Mouse (Mus musculus): Measurements from ENCODE around the gene Hist1h4c. TPM values are rescaled to one million over a fixed set of nuclear protein-coding genes. Genes with fewer than 3 reads are reported as not detected.

Gene Hist1h4c
- polyA plus RNA-seq, 1 experiment from 2014 or later = 3.2 TPM

DNA sequence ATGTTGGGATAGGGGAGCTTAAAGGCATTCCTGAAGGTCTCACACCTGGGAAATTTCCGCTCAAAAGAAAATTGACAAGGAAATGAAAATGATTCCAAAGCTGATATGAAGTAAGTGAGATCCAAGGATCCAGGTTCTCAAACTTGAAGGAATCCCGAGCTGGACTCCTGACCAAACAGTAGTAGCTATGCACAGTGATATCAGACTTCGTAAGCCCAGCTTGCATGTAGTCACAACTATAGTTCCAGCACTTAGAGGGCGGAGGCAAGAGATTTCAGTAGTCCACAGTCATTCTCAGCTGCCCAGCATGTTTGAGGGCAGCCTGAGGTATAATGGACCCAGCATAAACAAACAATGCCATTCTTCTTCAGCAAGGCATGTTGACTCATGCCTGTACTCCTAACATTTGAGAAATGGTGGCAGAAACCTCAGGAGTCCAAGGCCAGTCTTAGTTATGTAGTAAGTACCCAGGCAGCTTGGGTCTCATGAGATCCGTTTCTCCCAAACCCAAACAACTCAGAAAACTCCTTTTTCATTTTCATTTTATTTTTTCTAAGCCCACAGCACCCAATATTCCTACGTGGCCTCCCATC is 16.2 kb downstream of the Hist1h4c start:
- no peak for DNase-seq (ENCODE audit: low spot score)
- ATAC-seq (ENCODE audit: low FRiP score, low TSS enrichment) = no peak
- Histone ChIP-seq H3K4me1 (replicated peaks; ENCODE audit: control insufficient read depth, insufficient read depth) (peaks cover 3% of the 10 kb centered on the region; the same call in 1 of the 2 replicates), H3K4me3 (ENCODE audit: low read depth, low read length) (no peak overlapping the region), H3K4me2 (replicated peaks; ENCODE audit: low read depth) (no peak overlapping the region), H3K36me3 (ENCODE audit: control insufficient read depth, insufficient read depth, low read length) (no peaks in the 10 kb centered on the region), H3K27ac (replicated peaks) (no peak overlapping the region), H3K9ac (ENCODE audit: low read length) (no peak overlapping the region), H3K27me3 (ENCODE audit: control insufficient read depth, insufficient read depth, low read length) (no peaks in the 10 kb centered on the region), H3K9me3 (ENCODE audit: control insufficient read depth, low read length) (no peaks in the 10 kb centered on the region)
- TF ChIP-seq CTCF (IDR thresholded peaks at IDR 0.05; ENCODE audit: low read depth) (no peak), EP300 (optimal IDR thresholded peaks at IDR 0.05) (no peak)
- WGBS = 58% methylated on average over 6 of the region's 6 CpGs

DNA sequence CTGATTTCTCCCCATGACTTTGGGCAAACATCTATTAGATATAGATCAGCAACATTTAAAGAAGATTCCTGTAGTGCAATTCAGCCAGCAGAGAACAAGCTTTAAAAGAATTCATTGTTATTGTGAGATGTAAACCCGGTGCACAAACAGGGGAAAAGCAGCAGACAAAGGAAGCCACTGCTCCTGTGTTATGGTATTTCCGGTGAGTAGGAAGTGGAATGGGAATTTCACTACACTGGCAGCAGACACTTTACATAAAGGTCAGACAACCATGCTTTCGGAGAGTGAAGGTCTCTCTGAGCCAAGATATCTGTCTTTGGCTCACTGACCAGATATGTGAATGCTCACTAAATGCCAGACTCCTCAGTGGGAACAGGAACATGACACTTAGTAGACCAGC is 35.7 kb downstream of the Hist1h4c start:
- WGBS = 54% methylated on average over 3 of the region's 3 CpGs
- ATAC-seq (ENCODE audit: low FRiP score, low TSS enrichment) (no peak), DNase-seq (ENCODE audit: low spot score) (no peak)
- Histone ChIP-seq H3K9me3 (ENCODE audit: control insufficient read depth, low read length) (no peaks in the 10 kb centered on the region), H3K4me1 (replicated peaks; ENCODE audit: control insufficient read depth, insufficient read depth) (no peaks in the 10 kb centered on the region), H3K27ac (replicated peaks) (no peak overlapping the region), H3K9ac (ENCODE audit: low read length) (no peak overlapping the region), H3K27me3 (ENCODE audit: control insufficient read depth, insufficient read depth, low read length) (no peaks in the 10 kb centered on the region), H3K4me3 (ENCODE audit: low read depth, low read length) (no peak overlapping the region), H3K36me3 (ENCODE audit: control insufficient read depth, insufficient read depth, low read length) (no peaks in the 10 kb centered on the region), H3K4me2 (replicated peaks; ENCODE audit: low read depth) (no peak overlapping the region)
- no peak for TF ChIP-seq EP300 (optimal IDR thresholded peaks at IDR 0.05)
- no peak for TF ChIP-seq CTCF (IDR thresholded peaks at IDR 0.05; ENCODE audit: low read depth)

DNA sequence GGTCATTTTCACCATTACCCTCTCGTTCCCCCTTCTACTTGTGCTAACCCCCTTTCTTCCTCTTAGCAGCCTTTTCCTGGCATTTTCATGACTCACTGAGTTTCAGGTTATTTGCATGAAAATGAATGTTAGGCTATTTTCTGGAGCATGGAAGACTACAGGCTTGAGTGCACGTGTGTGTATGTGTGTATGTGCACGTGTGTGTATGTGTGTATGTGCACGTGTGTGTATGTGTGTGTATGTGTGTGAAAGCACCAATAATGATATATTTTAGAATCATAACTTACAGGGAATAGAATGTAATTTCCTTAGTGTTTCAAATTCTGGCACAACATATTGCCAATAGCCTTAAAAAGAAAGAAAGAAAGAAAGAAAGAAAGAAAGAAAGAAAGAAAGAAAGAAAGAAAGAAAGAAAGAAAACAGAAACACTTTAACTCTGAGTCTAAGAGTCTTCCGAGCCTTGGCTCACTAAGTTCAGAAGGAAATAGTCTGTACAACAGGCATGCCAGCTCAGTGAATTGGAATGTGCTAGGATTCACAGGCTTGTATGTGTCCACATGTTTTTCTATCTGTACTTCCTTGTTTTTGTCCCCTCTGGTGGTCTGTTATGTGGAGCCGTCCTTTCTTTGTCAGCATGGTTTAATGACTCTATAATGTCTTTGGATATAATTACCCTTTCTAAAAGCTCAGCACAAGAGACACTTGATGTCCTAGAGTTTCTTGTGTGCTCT is 38.5 kb downstream of the Hist1h4c start:
- Histone ChIP-seq H3K36me3 (ENCODE audit: control insufficient read depth, insufficient read depth, low read length) (no peaks in the 10 kb centered on the region), H3K9ac (ENCODE audit: low read length) (no peak overlapping the region), H3K4me1 (replicated peaks; ENCODE audit: control insufficient read depth, insufficient read depth) (no peaks in the 10 kb centered on the region), H3K9me3 (ENCODE audit: control insufficient read depth, low read length) (no peaks in the 10 kb centered on the region), H3K27ac (replicated peaks) (no peak overlapping the region), H3K4me3 (ENCODE audit: low read depth, low read length) (no peak overlapping the region), H3K27me3 (ENCODE audit: control insufficient read depth, insufficient read depth, low read length) (no peaks in the 10 kb centered on the region), H3K4me2 (replicated peaks; ENCODE audit: low read depth) (no peak overlapping the region)
- ATAC-seq (ENCODE audit: low FRiP score, low TSS enrichment) = no peak
- TF ChIP-seq EP300 (optimal IDR thresholded peaks at IDR 0.05) (no peak), CTCF (IDR thresholded peaks at IDR 0.05; ENCODE audit: low read depth) (no peak)
- DNase-seq (ENCODE audit: low spot score) = no peak
- WGBS = 52% methylated on average over 6 of the region's 6 CpGs

Small RNAs within 50 kb of the gene (microRNA-seq; reads per million reads assigned to microRNA genes)
- gene Gm44314 (not detected), gene Gm44350 (not detected)

Other genes starting within 250 kb of the Hist1h4c start
- 0.05 TPM in 1 of 2 replicates, not detected in the other for gene Btn1a1, start 232.6 kb downstream of the Hist1h4c start, polyA plus RNA-seq (2015; fragmentation: Nextera tagmentation; extraction: Ambion mirVana)
- 0.04 and 0.07 TPM in 2 replicates for gene Btn2a2, start 209.6 kb downstream of the Hist1h4c start, polyA plus RNA-seq (2015; fragmentation: Nextera tagmentation; extraction: Ambion mirVana)
- gene Hist1h4h, start 167.4 kb downstream of the Hist1h4c start, polyA plus RNA-seq (2015; fragmentation: Nextera tagmentation; extraction: Ambion mirVana) = 13.7 and 18.3 TPM in 2 replicates
- gene Hist1h2af, start 164.5 kb downstream of the Hist1h4c start, polyA plus RNA-seq (2015; fragmentation: Nextera tagmentation; extraction: Ambion mirVana) = 4.5 and 8.9 TPM in 2 replicates
- 2.3 and 3.4 TPM in 2 replicates for gene Hist1h3g, start 163.0 kb downstream of the Hist1h4c start, polyA plus RNA-seq (2015; fragmentation: Nextera tagmentation; extraction: Ambion mirVana)
- 0.30 and 0.62 TPM in 2 replicates for gene Hist1h2bh, start 155.1 kb downstream of the Hist1h4c start, polyA plus RNA-seq (2015; fragmentation: Nextera tagmentation; extraction: Ambion mirVana)
- gene Hist1h3f, start 154.4 kb downstream of the Hist1h4c start, polyA plus RNA-seq (2015; fragmentation: Nextera tagmentation; extraction: Ambion mirVana) = 0.51 and 0.78 TPM in 2 replicates
- 0.38 TPM in 1 of 2 replicates, not detected in the other for gene Hist1h4f, start 146.8 kb downstream of the Hist1h4c start, polyA plus RNA-seq (2015; fragmentation: Nextera tagmentation; extraction: Ambion mirVana)
- 0.22 and 0.34 TPM in 2 replicates for gene Hist1h1d, start 145.2 kb downstream of the Hist1h4c start, polyA plus RNA-seq (2015; fragmentation: Nextera tagmentation; extraction: Ambion mirVana)
- gene Hist1h3e, start 136.1 kb downstream of the Hist1h4c start, polyA plus RNA-seq (2015; fragmentation: Nextera tagmentation; extraction: Ambion mirVana) = 1.6 and 3.3 TPM in 2 replicates
- gene Hist1h2ae, start 127.2 kb downstream of the Hist1h4c start, polyA plus RNA-seq (2015; fragmentation: Nextera tagmentation; extraction: Ambion mirVana) = 15.3 and 29.5 TPM in 2 replicates
- 4.9 and 10.5 TPM in 2 replicates for gene Hist1h2bg, start 127.1 kb downstream of the Hist1h4c start, polyA plus RNA-seq (2015; fragmentation: Nextera tagmentation; extraction: Ambion mirVana)
- gene Hist1h2bf, start 124.3 kb downstream of the Hist1h4c start, polyA plus RNA-seq (2015; fragmentation: Nextera tagmentation; extraction: Ambion mirVana) = 1.1 and 3.2 TPM in 2 replicates
- gene Hist1h2ad, start 124.1 kb downstream of the Hist1h4c start, polyA plus RNA-seq (2015; fragmentation: Nextera tagmentation; extraction: Ambion mirVana) = 0.67 and 0.79 TPM in 2 replicates
- 1.7 and 4.2 TPM in 2 replicates for gene Hist1h3d, start 122.7 kb downstream of the Hist1h4c start, polyA plus RNA-seq (2015; fragmentation: Nextera tagmentation; extraction: Ambion mirVana)
- gene Hist1h4d, start 116.9 kb downstream of the Hist1h4c start, polyA plus RNA-seq (2015; fragmentation: Nextera tagmentation; extraction: Ambion mirVana) = 32.0 and 48.7 TPM in 2 replicates
- 0.64 and 0.73 TPM in 2 replicates for gene Hist1h2be, start 77.3 kb downstream of the Hist1h4c start, polyA plus RNA-seq (2015; fragmentation: Nextera tagmentation; extraction: Ambion mirVana)
- 5.9 and 9.1 TPM in 2 replicates for gene Hist1h1e, start 75.9 kb downstream of the Hist1h4c start, polyA plus RNA-seq (2015; fragmentation: Nextera tagmentation; extraction: Ambion mirVana)
- gene Hist1h2ac, start 14.5 kb downstream of the Hist1h4c start, polyA plus RNA-seq (2015; fragmentation: Nextera tagmentation; extraction: Ambion mirVana) = 0.57 and 0.74 TPM in 2 replicates
- gene Hist1h2bc, start 14.3 kb downstream of the Hist1h4c start, polyA plus RNA-seq (2015; fragmentation: Nextera tagmentation; extraction: Ambion mirVana) = 105 and 115 TPM in 2 replicates
- gene Hist1h1t, start 2.6 kb downstream of the Hist1h4c start, polyA plus RNA-seq (2015; fragmentation: Nextera tagmentation; extraction: Ambion mirVana) = not detected in 2 replicates
- 11.2 and 12.9 TPM in 2 replicates for gene Hfe, start 12.4 kb upstream of the Hist1h4c start, polyA plus RNA-seq (2015; fragmentation: Nextera tagmentation; extraction: Ambion mirVana)
- 96.1 and 104 TPM in 2 replicates for gene Hist1h1c, start 40.4 kb upstream of the Hist1h4c start, polyA plus RNA-seq (2015; fragmentation: Nextera tagmentation; extraction: Ambion mirVana)
- gene Hist1h3c, start 47.1 kb upstream of the Hist1h4c start, polyA plus RNA-seq (2015; fragmentation: Nextera tagmentation; extraction: Ambion mirVana) = 1.2 and 1.8 TPM in 2 replicates
- gene Hist1h2bb, start 48.3 kb upstream of the Hist1h4c start, polyA plus RNA-seq (2015; fragmentation: Nextera tagmentation; extraction: Ambion mirVana) = 0.40 and 0.91 TPM in 2 replicates
- 7.3 and 15.7 TPM in 2 replicates for gene Hist1h2ab, start 52.7 kb upstream of the Hist1h4c start, polyA plus RNA-seq (2015; fragmentation: Nextera tagmentation; extraction: Ambion mirVana)
- gene Hist1h3b, start 53.8 kb upstream of the Hist1h4c start, polyA plus RNA-seq (2015; fragmentation: Nextera tagmentation; extraction: Ambion mirVana) = 3.9 and 6.7 TPM in 2 replicates
- 0.46 and 2.0 TPM in 2 replicates for gene Hist1h4b, start 58.6 kb upstream of the Hist1h4c start, polyA plus RNA-seq (2015; fragmentation: Nextera tagmentation; extraction: Ambion mirVana)
- gene Hist1h4a, start 62.8 kb upstream of the Hist1h4c start, polyA plus RNA-seq (2015; fragmentation: Nextera tagmentation; extraction: Ambion mirVana) = 0.34 and 0.80 TPM in 2 replicates
- gene Hist1h3a, start 63.9 kb upstream of the Hist1h4c start, polyA plus RNA-seq (2015; fragmentation: Nextera tagmentation; extraction: Ambion mirVana) = 1.9 and 3.7 TPM in 2 replicates
- gene Hist1h1a, start 65.2 kb upstream of the Hist1h4c start, polyA plus RNA-seq (2015; fragmentation: Nextera tagmentation; extraction: Ambion mirVana) = 0.64 and 1.4 TPM in 2 replicates
- 0.18 and 0.29 TPM in 2 replicates for gene Trim38, start 71.5 kb upstream of the Hist1h4c start, polyA plus RNA-seq (2015; fragmentation: Nextera tagmentation; extraction: Ambion mirVana)
- gene Slc17a2, start 108.5 kb upstream of the Hist1h4c start, polyA plus RNA-seq (2015; fragmentation: Nextera tagmentation; extraction: Ambion mirVana) = 0.59 and 0.61 TPM in 2 replicates
- gene Slc17a3, start 141.0 kb upstream of the Hist1h4c start, polyA plus RNA-seq (2015; fragmentation: Nextera tagmentation; extraction: Ambion mirVana) = not detected in 2 replicates
- gene Slc17a1, start 169.3 kb upstream of the Hist1h4c start, polyA plus RNA-seq (2015; fragmentation: Nextera tagmentation; extraction: Ambion mirVana) = not detected in 2 replicates
- gene Slc17a4, start 216.6 kb upstream of the Hist1h4c start, polyA plus RNA-seq (2015; fragmentation: Nextera tagmentation; extraction: Ambion mirVana) = 0.07 and 0.21 TPM in 2 replicates
- gene Hist1h2ba, start 235.7 kb upstream of the Hist1h4c start, polyA plus RNA-seq (2015; fragmentation: Nextera tagmentation; extraction: Ambion mirVana) = not detected in 2 replicates
- gene Hist1h2aa, start 236.0 kb upstream of the Hist1h4c start, polyA plus RNA-seq (2015; fragmentation: Nextera tagmentation; extraction: Ambion mirVana) = not detected in 2 replicates